Mouse (Mus musculus) liver, embryonic 14.5 days (tissue): Measurements from ENCODE around the gene Endod1.

Experiments used
- CTCF ChIP-seq: IDR thresholded peaks from 2 replicates; pipeline ENCODE4 v1.5.1; 2016; ENCODE audit warnings: antibody characterized with exemption, low read depth, control low read depth
- EP300 ChIP-seq: IDR thresholded peaks from 2 replicates; pipeline ENCODE4 v1.6.1; 2016; ENCODE audit warnings: antibody characterized with exemption, low read depth

- peak; percentile 49 for TF ChIP-seq EP300
- TF ChIP-seq CTCF = no peak
Observed at GRCm38 (mm10) chr9:14400392-14400791, 19.1 kb upstream of the Endod1 start.
